Mouse (Mus musculus) limb, embryonic 14.5 days (tissue): Measurements from ENCODE around the gene Cd320. TPM values are rescaled to one million over a fixed set of nuclear protein-coding genes. Genes with fewer than 3 reads are reported as not detected.

Experiments used
- ATAC-seq: fragments of 200-750 bp; cut with Nextera tagmentation; 2 replicates; pipeline ENCODE4 v1.8.0; 2017; ENCODE audit warnings: low read depth, moderate number of reproducible peaks, moderate TSS enrichment; ENCODE audit not compliant: low FRiP score
- DNase-seq: peaks from one replicate; pipeline ENCODE4 v3.0.0-alpha.2; 2015; ENCODE audit warnings: low spot score
- H3K27ac ChIP-seq: fragments of 300-500 bp; sonication (generic); replicated peaks from 2 replicates; pipeline ENCODE4 v1.5.1; 2014; ENCODE audit warnings: low read depth, mild to moderate bottlenecking, low read length, moderate library complexity, mixed read lengths
- H3K27me3 ChIP-seq: fragments of 300-500 bp; sonication (generic); 2 replicates; pipeline ENCODE4 v1.6.1; 2014; ENCODE audit warnings: low read length, mixed read lengths; ENCODE audit not compliant: control insufficient read depth, insufficient read depth
- H3K36me3 ChIP-seq: fragments of 300-500 bp; sonication (generic); 2 replicates; pipeline ENCODE4 v1.6.1; 2014; ENCODE audit warnings: mild to moderate bottlenecking, low read length, moderate library complexity, mixed read lengths; ENCODE audit not compliant: control insufficient read depth, insufficient read depth
- H3K4me1 ChIP-seq: fragments of 300-500 bp; sonication (generic); 2 replicates; pipeline ENCODE4 v1.6.1; 2014; ENCODE audit warnings: antibody characterized with exemption, low read length, mixed read lengths; ENCODE audit not compliant: control insufficient read depth, insufficient read depth
- H3K4me2 ChIP-seq: fragments of 300-500 bp; sonication (generic); replicated peaks from 2 replicates; pipeline ENCODE4 v1.6.1; 2014; ENCODE audit warnings: low read depth, mild to moderate bottlenecking, low read length, moderate library complexity; ENCODE audit not compliant: severe bottlenecking
- H3K4me3 ChIP-seq: fragments of 300-500 bp; sonication (generic); replicated peaks from 2 replicates; pipeline ENCODE4 v1.5.1; 2014; ENCODE audit warnings: low read length
- H3K9ac ChIP-seq: fragments of 300-500 bp; sonication (generic); 2 replicates; pipeline ENCODE4 v1.6.1; 2014; ENCODE audit warnings: mild to moderate bottlenecking, low read depth, low read length, moderate library complexity; ENCODE audit not compliant: severe bottlenecking
- H3K9me3 ChIP-seq: fragments of 300-500 bp; sonication (generic); 2 replicates; pipeline ENCODE4 v1.6.1; 2016; ENCODE audit warnings: low read length; ENCODE audit not compliant: control insufficient read depth
- POLR2A ChIP-seq: fragments of 200-500 bp; IDR thresholded peaks from 2 replicates; pipeline ENCODE4 v1.8.0; 2012; ENCODE audit warnings: inconsistent platforms, mild to moderate bottlenecking, moderate library complexity, borderline replicate concordance; ENCODE audit not compliant: insufficient read depth, insufficient read length; ENCODE audit errors: extremely low read depth
- WGBS: fragments of 180-500 bp; shearing (Covaris S2); extraction: QIAGEN DNeasy Blood & Tissue Kit; methylation state at CpG from one replicate; pipeline ENCODE4 v1.1.7; 2014; 5-methylcytosine and 5-hydroxymethylcytosine counted together
- polyA plus RNA-seq, 2 experiments: library from polyadenylated mRNA; depleted of rRNA in 1 of 2; stranded (reverse) in 1 of 2; unstranded in 1 of 2; fragments of >200 nt; fragmentation: Nextera tagmentation in 1 of 2; extraction: Ambion mirVana in 1 of 2; gene quantifications; 2 replicates each; pipeline versions ENCODE4 v1.2.1 to v1.2.3; 2012 to 2014

The Cd320 gene
- polyA plus RNA-seq, 2 experiments = 42.9 to 57.9 TPM

DNA sequence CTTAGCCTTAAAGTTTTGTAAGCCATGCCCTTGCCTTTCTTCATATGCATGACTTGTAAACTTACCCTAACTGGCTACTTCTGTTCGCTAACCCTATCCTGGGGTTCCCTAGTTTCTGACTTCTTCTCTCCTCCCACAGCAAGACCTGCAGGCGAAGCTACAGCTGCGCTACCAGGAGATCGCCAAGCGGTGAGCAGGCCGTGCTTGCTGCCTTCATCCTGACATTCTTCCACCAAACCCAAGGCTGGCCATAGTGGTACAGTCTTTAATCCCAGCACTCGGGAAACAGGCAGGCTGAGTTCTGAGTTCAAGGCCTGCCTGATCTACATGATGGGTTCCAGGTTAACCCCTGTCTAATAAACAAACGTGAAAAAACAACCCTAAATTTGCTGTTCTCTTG lies 17.4 kb upstream of the Cd320 start:
- Histone ChIP-seq H3K9ac (peak overlapping the region; percentile 76; the same call in 1 of the 2 replicates), H3K27ac (no peak overlapping the region), H3K36me3 (peaks cover 58% of the 10 kb centered on the region), H3K4me2 (peak overlapping the region; percentile 72), H3K4me3 (peak overlapping the region; percentile 73), H3K4me1 (peaks cover 8% of the 10 kb centered on the region), H3K9me3 (no peaks in the 10 kb centered on the region), H3K27me3 (no peaks in the 10 kb centered on the region)
- no peak for TF ChIP-seq POLR2A
- WGBS = 86% methylated on average over 8 of the region's 8 CpGs
- no peak for ATAC-seq
- DNase-seq = no peak

DNA sequence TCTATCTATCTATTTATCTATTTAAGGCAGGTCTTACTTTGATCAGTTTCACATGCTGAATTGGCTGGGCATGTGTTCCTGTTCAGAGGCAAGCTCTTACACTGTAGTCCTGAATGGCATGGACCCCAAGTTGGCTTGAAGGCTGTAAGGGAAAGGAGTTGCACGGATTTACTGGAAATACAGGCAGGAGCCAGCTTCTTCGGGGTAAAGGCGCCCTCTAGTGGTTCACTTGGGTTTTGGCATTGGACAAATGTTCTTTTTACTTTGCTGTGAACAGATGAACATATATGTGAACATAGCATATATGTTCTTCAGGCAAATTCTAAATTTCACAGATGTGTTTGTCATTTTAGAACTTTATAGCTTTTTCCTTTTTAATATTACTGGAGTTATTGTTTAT lies 16.0 kb upstream of the Cd320 start:
- ATAC-seq (no peak), DNase-seq (peak; percentile 84)
- Histone ChIP-seq H3K4me3 (no peak overlapping the region), H3K4me1 (peaks cover 8% of the 10 kb centered on the region), H3K27me3 (no peaks in the 10 kb centered on the region), H3K36me3 (peaks cover 55% of the 10 kb centered on the region), H3K4me2 (no peak overlapping the region), H3K9ac (no peak overlapping the region), H3K27ac (no peak overlapping the region), H3K9me3 (no peaks in the 10 kb centered on the region)
- no peak for TF ChIP-seq POLR2A
- 1% methylated on average over 3 of the region's 3 CpGs for WGBS

DNA sequence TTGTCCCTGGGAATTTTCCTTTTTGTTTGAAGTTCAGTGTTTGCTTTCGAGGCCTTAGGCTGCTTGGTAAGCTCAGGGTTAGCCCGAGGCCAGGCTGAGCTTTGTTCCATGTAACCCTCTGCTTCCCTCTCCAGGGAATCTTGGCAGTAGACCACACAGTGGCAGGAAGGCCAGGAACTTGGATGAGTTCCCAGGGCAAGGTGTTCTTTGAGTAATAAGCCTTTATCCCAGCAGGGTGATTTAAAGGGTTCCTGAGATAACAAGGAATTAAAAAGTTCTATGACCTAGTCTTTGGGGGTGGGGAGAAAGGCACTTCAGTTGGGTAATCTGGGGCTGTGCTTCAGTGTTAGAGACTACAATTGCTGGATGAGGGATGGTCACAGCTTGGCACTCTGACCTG lies 14.0 kb upstream of the Cd320 start:
- H3K27me3 ChIP-seq = no peaks in the 10 kb centered on the region
- no peak overlapping the region for H3K4me2 ChIP-seq
- no peak overlapping the region for H3K27ac ChIP-seq
- WGBS = 53% methylated on average over 2 of the region's 2 CpGs
- peak; percentile 36 for DNase-seq
- H3K9ac ChIP-seq = no peak overlapping the region
- no peak overlapping the region for H3K4me3 ChIP-seq
- no peak for ATAC-seq
- no peaks in the 10 kb centered on the region for H3K9me3 ChIP-seq
- no peak for TF ChIP-seq POLR2A
- H3K4me1 ChIP-seq = peaks cover 8% of the 10 kb centered on the region
- H3K36me3 ChIP-seq = peaks cover 59% of the 10 kb centered on the region

DNA sequence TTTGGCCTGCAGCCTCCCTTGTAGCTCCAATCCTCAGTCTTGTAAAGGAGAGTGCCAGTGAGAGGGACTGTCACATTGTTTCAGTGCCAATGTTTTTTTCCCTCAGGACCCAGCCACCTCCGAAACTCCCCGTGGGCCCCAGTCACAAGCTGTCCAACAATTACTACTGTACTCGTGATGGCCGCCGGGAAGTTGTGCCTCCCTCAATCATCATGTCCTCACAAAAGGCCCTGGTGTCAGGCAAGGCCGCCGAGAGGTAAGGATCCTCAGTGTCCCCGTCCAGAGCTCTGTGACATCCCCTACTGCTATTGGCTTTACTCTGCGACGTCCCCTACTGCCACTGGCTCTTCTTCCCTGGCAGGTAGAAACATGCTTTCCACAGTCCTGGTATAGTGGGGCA lies 13.3 kb upstream of the Cd320 start:
- ATAC-seq = no peak
- no peaks in the 10 kb centered on the region for H3K9me3 ChIP-seq
- peaks cover 8% of the 10 kb centered on the region for H3K4me1 ChIP-seq
- DNase-seq = no peak
- H3K4me2 ChIP-seq = no peak overlapping the region
- H3K27ac ChIP-seq = no peak overlapping the region
- H3K9ac ChIP-seq = no peak overlapping the region
- no peak overlapping the region for H3K4me3 ChIP-seq
- 93% methylated on average over 10 of the region's 10 CpGs for WGBS
- peaks cover 66% of the 10 kb centered on the region for H3K36me3 ChIP-seq
- no peaks in the 10 kb centered on the region for H3K27me3 ChIP-seq
- TF ChIP-seq POLR2A = no peak

DNA sequence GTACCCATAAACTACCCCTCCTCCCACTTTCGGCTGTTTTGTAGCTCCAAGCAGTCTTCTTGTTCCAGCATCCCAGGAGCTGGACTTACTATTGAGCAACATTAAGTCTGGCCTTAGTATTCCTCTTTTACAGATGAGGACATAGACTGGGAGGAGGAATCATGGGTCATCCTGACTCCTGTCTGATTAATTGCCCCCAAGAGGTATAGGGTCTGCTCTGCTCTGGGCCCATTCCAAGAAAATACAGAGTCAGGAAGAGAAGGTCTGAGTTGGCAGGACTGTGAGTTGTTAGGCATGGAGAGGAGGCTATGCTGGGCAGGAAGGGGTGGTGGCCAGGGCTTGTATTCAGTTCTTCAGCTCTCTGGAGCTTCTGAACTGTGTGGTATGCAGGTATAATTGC lies 1.3 kb downstream of the Cd320 start:
- Histone ChIP-seq H3K9me3 (no peaks in the 10 kb centered on the region), H3K4me2 (peak overlapping the region; percentile 72; the same call in 1 of the 2 replicates), H3K9ac (peak overlapping the region; percentile 58; the same call in 1 of the 2 replicates), H3K27ac (no peak overlapping the region), H3K27me3 (no peaks in the 10 kb centered on the region), H3K4me3 (no peak overlapping the region), H3K4me1 (peaks cover 7% of the 10 kb centered on the region), H3K36me3 (peaks cover 21% of the 10 kb centered on the region)
- TF ChIP-seq POLR2A = no peak
- WGBS = 55% methylated on average over 1 of the region's 1 CpGs
- no peak for DNase-seq
- no peak for ATAC-seq

DNA sequence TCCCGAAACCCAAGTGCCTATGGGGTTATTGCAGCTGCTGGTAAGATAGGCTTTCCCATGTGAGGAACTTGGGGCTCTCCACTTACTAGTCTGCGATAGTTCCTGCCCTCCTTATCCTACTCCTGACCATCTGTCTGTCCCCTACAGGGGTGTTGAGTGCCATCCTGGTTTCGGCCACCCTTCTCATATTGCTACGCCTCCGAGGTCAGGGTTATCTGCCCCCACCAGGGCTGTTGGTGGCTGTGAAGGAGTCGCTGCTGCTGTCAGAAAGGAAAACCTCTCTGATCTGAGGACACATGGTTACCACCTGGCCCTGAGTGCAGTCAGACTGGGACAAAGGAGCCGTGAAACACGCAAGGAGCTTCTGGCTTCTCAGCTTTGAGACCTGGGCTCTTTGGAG lies 5.2 kb downstream of the Cd320 start:
- DNase-seq = no peak
- H3K4me1 ChIP-seq = peaks cover 7% of the 10 kb centered on the region
- H3K36me3 ChIP-seq = peaks cover 18% of the 10 kb centered on the region
- no peaks in the 10 kb centered on the region for H3K9me3 ChIP-seq
- 63% methylated on average over 8 of the region's 8 CpGs for WGBS
- H3K27me3 ChIP-seq = no peaks in the 10 kb centered on the region
- no peak for ATAC-seq
- H3K9ac ChIP-seq = no peak overlapping the region
- no peak for TF ChIP-seq POLR2A
- H3K4me3 ChIP-seq = no peak overlapping the region
- no peak overlapping the region for H3K4me2 ChIP-seq
- no peak overlapping the region for H3K27ac ChIP-seq
